Mouse (Mus musculus) adrenal gland, adult 18-20 months (tissue): Measurements from ENCODE around the gene Ntan1. TPM values are rescaled to one million over a fixed set of nuclear protein-coding genes. Genes with fewer than 3 reads are reported as not detected.
A peak's percentile ranks its signal among the peaks of the same experiment; 100 is the strongest.
"Not testable (repeated sequence)": the region's sequence is repeated elsewhere in the genome, so short reads cannot be mapped to it uniquely, and the experiment has no call there.

ENCODE experiments used
- DNase-seq, 2 experiments: peaks; one replicate each; pipeline ENCODE4 v3.0.0; 2021 to 2022; ENCODE audit warnings: low spot score in 2 of 2
- long read RNA-seq, 2 experiments: library from polyadenylated mRNA; stranded (forward); transcript quantifications; one replicate each; pipeline ENCODE4 v2.0.0; 2021
- total RNA-seq, 2 experiments: library from RNA; stranded (reverse); gene quantifications; 1 replicate in 1 of 2; 2 replicates in 1 of 2; pipeline ENCODE4 v1.2.3; 2021

Gene Ntan1
- total RNA-seq = 10 to 100 TPM; 48.9 to 76.9 TPM
- long read RNA-seq, experiment 1, transcript Ntan1-201 (10 exons, 1,175 nt) = minor isoform, 13 of 46 reads
- long read RNA-seq, experiment 1, transcript Ntan1-205 (9 exons, 1,014 nt) = major isoform, 21 of 46 reads
- long read RNA-seq, experiment 1, partial matches to known transcripts = 0 of 46 reads
- long read RNA-seq, experiment 1, other reads (novel, unspliced or antisense) = 12 of 46 reads
- long read RNA-seq, experiment 2, transcript Ntan1-201 (10 exons, 1,175 nt) = major isoform, 29 of 81 reads
- long read RNA-seq, experiment 2, transcript Ntan1-205 (9 exons, 1,014 nt) = major isoform, 29 of 81 reads
- long read RNA-seq, experiment 2, partial matches to known transcripts = 2 of 81 reads
- long read RNA-seq, experiment 2, other reads (novel, unspliced or antisense) = 19 of 81 reads

DNA sequence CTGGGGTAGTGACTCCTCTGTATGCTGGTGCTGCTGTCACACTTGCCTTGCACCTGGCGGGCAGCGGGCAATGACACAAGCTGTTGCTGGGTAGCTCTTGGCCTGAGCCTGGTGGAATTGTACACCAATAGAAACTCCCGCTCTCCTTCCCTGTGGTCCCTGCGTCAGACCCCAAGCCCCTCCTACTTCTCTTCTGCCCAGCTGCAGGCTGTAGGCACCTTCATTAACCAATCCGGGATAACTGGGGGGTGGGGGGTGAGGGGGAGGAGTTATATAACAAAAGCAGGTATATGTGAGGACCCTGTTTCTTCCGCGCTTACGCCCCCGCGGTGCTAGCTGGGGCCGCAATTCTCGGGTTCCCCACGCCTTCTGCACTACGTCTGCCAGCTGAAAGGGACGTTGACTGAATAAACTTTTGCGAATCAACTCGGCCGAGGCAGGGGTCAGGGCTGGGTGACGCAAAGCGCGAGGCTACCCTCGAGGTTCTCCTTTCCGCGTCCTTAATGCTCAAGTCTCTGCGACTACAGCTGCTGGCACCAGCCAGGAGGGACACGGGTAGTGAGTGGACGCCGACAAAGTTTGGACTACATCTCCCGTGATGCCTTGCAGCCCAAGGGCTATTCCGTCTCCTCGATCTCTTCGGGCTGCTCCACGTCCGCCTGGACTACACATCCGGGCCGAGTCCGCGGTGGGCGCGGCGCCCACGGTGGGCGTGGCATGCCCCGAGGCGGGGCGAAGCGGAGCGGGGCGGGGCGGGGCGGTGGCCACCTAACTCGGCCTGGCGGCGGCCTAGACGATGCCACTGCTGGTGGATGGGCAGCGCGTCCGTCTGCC is at the start of gene Ntan1:
Gene Ntan1 (plus strand): TSS at position 286 of the 834 bp plus-strand sequence.
- DNase-seq = peak; percentile 97 to 98

DNA sequence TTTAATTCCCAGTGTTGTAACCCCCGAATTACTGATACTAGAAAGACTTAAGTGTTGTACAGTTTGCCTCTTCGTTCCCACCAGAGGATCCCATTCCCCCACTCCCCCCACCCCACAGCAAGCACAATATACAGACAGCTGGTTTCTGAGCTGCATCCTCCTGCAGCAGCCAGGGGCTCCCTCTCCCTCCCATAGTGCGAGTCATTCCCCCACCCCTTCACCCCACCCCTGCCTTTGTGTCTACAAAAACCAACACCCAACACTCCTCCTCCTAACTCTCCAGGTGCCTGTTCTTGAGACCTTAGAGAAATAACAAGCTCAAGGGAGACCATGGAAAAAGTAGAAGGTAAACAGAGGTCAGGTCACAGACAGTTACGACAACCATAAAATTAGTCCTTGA is 47.0 kb upstream of the Ntan1 start:
- DNase-seq = not testable (repeated sequence)

DNA sequence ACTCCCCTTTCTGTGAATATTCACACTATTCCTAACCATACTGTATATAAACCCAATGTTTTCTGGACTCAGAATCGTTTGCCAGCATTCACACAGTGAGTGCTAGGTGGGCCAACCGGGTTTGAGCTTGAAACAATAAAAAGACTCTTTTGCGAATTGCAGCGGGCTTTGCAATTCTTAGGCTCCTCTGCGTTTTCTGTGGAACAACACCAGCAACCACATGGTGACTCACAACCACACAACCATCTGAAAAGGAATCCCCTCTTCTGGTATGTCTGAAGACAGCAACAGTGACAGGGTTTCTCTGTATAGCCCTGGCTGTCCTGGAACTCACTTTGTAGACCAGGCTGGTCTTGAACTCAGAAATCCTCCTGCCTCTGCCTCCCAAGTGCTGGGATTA is 46.6 kb upstream of the Ntan1 start:
- not testable (repeated sequence) for DNase-seq

DNA sequence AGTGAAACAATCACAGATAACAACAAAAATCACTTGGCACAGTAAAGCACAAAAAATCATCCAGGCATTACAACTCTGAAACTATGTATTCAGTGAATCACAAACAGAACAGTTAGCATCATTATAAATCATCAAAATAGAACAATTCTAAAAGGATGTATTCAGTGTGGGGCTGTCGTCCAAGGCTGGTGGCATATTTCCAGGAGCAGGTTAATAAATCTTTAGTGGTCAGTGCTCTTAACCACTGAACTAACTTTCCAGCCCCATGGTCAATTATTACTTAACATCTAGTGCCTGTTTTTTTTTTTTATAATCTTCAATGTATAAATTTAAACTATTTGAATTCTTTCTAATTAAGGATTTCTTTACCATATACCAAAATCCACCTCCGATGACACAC is 44.6 kb upstream of the Ntan1 start:
- peak in 1 of 2 experiments; percentile 33 for DNase-seq

DNA sequence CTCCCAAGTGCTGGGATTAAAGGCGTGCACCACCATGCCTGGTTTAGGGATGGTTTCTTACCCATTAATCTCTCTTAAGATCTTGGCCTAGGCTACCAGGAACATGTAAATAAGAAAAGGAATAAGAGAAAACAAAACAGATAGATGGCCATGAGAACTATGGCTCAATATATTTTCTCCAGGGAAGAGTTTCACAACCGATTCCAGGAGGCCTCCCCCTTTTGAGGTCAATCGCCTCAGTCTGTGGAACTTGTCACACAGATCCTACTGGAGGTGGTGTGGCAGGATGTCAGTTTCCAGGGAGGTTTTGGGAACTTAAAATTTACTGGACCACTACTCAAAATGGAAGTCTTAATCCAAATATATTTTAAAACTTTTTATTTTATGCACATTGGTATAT is 44.0 kb upstream of the Ntan1 start:
- not testable (repeated sequence) for DNase-seq

DNA sequence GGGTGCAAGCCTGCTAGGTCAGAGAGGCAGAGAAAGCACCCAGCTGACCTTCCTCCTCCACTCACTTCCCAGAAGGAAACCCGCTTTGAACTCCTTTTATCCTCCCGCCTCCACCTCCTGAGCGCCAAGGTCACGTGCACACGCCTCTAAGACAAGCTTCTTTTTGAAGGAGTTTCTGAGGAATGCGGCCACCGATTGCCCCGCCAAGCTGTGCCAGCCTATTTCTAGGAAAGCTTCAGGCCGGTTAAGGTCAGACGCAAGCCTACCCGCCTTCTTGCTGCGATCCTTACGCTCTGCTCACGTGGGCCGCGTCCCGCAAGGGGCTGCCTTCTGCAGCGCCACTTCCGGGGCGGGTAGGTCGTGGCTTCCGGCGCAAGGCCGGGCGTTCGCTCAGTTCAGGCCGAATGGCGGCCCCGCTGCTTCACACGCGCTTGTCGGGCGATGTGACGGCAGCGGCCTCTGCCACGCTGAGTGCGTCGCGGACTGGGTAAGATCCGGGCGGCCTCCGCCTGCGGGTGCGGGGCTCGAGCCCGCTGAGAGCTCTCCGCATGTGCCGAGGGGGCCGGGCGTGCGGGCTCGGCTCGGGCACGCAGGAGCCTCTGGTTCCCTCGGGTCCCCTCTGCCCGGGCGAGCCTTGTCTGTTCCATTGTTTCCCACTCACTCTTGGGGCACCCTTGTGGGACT is 38.1 kb upstream of the Ntan1 start, which contains the start of gene Rrn3:
Gene Rrn3 (plus strand): TSS at position 356 of the 684 bp plus-strand sequence.
- peak; percentile 87 to 88 for DNase-seq

DNA sequence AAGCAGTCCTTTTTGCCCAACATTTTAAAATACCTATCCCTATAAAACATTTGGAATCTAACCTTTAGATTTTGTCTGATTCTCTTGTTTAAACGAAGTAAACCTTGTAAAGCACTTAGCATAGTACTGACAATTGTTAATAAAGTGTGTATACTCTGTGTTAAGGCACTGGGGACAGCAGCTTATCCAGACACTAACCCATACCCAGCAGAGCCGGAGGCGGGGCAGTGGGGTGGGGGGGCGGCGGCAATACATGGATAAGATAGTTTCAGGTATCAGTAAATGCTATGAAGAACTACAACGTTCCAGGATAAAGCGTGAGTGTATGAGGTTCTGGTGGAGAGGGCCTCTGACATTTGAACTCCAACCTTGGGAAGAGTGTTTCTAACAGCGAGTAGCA is 37.4 kb upstream of the Ntan1 start:
- DNase-seq = no peak

DNA sequence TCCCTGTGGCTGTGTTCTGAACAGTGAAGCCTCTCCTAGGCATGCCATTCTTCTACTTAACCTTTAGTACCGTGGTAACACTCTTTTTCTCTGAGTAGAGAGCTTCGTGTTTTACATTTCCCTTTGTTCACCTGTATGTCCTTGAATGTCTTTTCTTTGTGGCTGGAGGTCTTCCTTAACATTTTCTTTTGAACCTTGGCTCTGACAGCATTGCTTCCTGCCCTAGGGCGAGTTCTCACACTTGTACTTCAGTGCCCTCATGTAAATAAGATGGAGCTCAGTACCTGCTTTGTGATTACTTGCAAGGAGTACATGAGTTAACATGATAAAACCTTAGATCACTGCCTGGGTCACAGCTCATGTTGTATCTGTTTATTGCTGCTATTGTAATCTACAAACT is 32.7 kb upstream of the Ntan1 start:
- DNase-seq = no peak

DNA sequence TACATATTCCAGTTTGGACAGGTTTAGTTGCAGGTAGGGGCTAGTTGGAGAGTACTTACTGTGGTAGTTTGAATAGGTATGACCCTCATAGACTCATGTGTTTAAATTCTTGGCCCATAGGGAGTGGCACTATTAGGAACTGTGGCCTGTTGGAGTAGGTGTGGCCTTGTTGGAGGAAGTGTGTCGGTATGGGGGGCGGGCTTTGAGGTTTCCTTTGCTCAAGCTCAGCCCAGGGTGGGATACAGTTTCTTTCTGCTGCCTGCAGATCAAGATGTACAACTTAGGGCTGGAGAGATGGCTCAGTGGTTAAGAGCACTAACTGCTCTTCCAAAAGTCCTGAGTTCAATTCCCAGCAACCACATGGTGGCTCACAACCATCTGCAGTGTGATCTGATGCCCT is 25.2 kb upstream of the Ntan1 start:
- not testable (repeated sequence) for DNase-seq

DNA sequence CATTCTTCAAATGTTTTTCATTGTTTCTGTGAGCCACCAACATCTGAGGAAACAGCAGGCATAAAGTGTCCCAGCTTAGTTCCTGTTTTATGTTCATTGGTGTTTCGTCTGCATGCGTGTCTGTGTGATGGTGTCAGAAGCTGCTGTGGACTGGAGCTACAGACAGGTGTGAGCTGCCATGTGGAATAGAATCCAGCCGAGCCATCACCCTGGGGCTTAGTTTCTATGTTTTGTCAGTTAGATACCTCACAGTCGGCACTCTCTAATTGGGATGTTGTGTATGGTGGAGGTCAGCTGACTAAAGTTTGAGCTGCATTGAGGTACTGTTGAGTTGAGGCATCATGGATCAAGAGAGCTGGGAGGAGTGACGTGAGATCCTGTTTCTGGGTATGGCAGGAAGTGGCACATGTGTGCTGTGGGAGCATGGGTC is 21.9 kb upstream of the Ntan1 start:
- no peak for DNase-seq

DNA sequence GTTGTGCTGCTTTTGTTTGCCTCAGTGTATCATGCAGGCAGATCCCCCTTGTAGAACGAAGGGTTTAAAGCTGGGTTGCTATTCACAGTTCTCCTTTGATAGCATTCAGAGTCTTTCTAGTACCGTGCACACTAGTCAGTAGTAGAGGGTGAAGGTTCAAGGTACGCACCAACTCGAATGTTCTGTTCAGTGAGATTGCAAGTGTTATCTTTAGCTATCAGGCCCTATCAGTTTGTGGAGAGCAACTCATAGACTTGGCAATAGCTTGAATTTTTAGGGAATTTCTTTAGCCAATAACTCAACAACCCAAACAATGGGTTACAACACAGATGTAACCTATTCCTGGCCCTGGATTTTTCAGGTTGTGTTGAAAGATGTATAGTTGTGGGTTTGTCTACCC is 17.4 kb upstream of the Ntan1 start:
- no peak for DNase-seq

DNA sequence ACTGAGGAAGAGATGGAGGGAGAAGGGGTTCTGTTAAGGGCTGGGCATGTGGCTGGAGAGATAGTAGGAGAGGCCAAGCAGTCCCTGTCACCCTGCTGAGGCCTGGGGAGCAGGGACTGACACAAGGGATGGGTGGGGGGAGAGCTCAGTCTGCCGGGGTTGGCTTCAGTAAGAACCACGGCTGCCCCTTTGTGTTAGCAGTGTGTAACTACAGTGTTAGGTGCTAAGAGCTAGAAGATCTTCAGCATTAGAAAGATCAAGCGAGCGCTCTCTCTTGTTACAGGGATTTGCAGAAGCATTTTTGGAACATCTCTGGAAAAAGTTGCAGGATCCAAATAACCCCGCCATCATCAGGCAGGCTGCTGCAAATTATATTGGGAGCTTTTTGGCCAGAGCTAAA is 14.0 kb upstream of the Ntan1 start:
- DNase-seq = no peak

DNA sequence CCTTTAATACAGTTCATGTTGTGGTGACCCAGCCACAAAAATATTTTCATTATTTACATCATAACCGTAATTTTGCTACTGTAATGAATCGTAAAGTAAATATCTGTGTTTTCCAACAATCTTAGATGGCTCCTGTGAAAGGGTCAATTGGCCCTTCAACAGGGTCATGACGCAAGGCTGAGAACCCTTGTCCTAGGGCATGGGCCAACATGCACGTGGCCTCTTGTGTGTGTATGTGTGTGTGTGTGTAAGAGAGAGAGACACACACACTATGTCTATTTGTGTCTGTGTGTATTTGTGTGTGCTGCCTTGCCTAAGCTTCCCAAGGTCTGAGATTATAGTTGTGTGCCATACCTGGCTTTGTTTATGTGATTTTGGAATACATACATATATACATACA is 11.0 kb upstream of the Ntan1 start:
- no peak for DNase-seq

DNA sequence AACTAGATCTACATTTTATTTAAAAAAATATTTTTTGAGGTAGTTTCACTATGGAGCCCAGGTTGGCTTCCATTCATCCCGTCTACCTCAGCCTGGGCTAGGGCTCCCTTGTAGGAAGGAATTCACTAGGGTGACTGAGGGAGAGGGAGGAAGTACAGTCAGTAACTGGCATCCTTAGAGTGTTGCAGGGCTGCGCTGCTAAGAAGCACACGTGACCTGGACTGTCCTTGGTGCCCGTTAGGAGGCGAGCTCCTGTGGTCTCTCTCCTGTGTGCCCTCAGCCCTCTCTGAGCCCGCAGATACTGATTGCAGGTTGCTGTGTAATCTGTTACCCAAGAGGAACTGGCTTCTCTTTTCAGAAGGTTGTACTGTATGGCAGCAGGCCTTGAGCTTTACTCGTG is 10.2 kb upstream of the Ntan1 start:
- no peak for DNase-seq

DNA sequence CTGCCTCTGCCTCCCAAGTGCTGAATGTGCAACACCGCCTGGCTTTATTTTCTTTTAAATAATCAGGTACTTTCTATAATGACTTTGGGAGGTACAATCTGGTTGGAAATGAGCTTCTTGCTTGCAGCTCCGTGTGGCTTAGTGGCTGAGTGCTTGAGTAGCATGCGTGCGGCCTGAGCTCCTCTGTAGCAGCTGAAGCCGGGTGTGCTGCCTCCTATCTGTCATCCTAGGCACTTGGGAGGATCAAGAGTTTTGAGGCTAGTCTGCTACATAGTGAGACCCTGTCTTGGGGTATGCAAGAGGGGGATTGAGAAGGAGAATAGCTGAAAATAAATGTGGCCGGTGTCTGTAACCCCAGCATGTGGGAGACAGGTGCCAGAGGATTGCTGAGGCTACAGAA is 6.5 kb upstream of the Ntan1 start:
- no peak for DNase-seq

DNA sequence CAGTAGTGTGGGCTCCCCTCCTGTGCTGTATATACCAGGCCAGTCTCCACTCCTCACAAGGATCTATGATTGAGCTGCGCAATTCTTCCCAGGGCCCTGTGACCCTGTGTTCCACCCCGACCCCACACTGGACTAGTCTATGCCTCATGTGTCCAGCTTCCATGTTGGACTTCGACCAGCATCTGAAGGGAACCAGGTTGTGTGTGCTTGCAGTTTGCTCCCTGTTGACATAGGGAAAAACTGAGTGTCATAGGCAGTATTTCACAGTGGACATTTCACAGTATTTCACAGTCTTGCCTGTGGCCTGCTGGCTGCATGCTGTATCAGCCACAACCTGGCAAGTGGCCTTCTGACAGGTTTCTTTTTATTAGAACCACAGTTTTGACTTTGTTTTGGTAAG is 5.4 kb upstream of the Ntan1 start:
- no peak for DNase-seq

DNA sequence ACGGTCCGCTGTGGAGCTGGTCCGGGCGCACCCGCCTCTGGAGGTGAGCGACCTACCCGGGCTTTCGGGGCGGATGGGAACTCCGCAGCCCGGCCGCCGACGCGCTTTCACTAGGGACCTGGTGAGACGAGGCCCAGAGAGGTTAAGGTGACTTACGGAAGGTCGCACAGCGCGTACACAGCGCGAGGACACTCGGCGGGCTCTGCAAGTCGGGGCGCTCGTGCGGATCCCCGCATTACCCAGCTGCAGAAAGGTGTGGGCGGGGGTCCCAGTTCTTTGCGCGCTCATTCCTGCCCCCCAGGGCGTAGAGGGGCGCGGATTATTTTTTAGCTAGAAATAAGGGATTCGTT is 724 bp downstream of the Ntan1 start:
- DNase-seq = no peak

DNA sequence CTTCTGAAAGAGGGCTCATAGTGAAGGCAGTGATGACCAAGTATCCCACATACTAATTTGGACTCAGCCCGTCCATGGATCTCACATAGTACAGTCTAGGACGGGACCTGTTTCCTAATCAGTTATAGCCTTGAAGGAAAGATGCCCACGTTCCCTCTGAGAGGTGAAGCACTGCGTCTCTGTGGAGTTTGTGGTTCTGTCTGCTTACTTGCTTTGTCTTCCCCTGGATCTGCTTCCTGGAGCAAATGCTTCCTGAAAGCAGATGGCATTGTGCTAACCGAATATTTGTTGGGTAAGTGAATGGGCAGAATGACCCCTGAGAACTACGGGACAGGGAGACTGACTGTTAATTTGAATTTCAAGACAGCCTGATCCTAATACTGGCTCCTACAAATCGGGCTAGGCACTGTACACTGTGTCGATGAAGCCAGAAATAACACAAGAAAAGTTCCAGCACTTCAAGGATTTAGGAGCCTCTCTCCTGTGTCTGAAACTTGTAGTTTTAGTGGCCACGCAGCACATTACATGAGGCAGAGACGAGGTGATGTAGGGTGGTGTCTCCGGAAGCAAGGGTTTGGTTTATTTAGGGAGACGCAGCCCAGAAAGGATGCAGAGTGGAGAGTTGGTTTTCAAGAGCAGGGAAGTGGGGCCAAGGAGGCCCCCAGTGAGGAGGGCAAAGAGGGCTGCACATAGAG is 1.3 kb downstream of the Ntan1 start:
- no peak for DNase-seq

DNA sequence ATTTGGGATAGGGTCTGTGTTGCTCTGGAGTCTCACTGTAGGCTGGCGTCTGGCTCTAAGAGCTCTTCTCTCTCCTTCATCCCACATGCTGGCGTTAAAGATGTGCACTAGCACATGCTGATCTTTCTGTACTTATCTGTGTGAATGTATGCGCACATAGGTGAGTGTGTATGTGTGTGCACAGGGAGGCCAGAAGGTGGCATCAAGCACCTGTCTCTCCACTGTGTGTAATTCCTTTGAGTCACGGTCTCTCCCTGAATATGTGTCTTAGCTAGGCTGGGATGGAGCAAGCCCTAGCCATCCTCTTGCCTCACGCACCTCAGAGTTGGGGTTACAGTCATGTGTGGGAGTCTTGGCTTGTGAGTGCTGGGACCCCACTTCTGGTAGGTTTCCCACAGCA is 2.1 kb downstream of the Ntan1 start:
- no peak for DNase-seq

DNA sequence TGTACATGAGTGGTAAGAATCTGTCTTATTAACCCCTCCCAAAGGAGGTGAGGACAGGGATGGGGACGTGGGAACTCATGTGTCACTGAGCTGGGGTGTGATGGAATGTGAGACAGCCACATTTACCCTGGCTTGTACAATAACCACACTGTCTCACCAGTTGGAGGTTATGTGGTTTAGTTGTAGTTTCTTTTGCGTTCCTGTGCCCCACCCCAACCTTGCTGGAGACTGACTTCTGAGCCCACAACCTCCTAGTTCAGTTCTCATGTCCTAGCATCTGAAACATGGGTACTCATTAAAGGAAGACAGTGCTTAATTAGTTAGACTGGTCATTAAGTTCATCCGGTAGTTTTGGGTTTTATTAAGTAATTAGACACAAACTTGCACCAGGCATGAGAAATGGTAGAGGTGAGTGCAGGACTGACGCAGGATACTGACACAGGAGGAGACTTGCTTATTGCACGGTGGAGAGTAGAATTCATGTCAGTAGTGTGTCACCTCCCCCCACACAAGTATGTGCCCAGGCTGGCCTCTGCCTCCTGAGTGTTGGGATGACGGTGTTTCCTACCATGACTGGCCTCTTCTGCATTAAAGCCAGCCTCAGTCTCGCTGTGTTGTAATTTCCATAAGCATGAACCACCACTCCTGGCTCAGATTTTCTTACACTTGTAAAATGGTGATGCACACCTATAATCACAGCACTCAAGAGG is 7.3 kb downstream of the Ntan1 start:
- no peak for DNase-seq
